Mouse (Mus musculus): ENCODE results near the gene Tmod1.

The Tmod1 gene

GRCm38 (mm10) chr4:46130221-46130620 is 91.5 kb downstream of the Tmod1 start:
- in situ Hi-C loops (cut with MboI, MseI), result no loop called here

- in situ Hi-C loops (cut with MboI, MseI), result no loop called here
Measured at GRCm38 (mm10) chr4:46131791-46132190, 93.1 kb downstream of the Tmod1 start.

DNA sequence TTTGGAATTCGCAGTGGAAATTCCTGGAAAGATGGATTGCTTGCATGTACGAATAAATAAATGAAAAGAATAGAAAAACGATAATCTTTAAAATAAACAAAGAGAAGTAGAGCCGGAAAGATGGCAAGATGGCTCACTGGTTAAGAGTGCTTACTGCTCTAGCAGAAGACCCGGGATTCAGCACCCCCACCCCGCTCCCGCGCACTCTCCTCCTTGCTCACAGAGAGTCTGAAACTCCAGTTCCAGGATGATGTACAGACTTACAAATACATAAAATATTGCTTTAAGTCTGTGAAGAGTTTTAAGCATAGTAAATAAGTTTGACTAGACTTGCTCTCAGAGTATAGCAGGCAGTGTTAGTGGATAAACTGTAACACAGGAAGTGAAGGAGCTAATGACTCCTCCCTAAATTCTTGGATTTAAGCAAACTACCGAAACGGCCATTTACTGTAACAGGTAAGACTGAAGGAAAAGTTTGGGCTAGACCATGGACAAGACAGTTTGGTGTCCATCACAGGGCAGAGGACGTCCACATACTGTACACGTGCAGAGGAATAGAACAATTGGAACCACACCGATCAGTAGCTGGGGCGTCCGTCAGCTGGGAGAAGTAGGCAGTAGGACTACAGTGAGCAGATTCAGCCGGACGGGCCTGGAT is 99.0 kb downstream of the Tmod1 start:
- in situ Hi-C loops (cut with MboI, MseI), result no loop called here

DNA sequence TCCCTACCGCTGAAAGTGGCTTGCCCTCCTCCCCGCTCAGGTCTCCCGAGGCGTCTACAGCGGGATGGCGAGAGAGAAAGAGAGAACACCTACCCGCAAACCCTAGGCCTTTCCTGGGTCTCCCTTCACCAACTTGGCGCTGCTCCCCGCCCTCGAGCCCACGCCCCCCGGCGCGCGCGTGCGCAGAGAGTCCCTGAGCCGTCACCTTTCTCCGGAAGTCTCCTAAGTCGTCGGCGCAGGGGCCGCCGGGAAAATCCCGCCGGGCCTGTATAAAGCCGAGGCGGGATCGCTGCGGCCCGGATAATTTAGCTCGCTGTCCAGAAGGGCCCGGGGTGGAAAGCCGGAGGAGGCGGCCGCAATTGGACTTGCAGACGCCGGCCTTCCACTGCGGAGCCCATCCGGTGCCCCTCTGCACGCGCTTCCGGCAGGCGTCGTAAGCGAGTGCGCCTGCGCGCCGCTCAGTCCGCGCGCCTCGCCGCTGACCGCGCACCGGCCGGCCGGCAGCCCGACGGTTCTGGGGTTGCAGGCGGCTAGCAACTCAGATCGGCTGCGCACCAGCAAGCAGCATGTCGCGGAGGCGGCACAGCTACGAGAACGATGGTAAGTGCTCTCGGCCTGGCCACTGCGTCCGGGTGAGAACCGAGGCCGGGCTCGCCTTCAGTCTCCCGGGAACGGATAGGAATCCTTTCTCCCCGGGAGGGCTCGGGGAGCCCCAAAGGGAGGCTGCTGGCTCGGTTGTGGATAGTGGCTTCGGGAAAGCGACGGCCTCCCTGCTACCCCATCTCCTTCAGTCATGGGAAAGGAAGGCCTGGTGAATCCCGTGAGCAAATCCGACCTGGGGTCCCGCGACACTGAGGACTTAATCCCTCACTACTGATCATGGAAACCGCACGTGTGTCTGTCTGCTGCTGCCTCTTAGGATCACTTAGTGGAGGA is 99.8 kb downstream of the Tmod1 start, which contains the start of the genes Ncbp1 and Tstd2:
Gene Ncbp1 (plus strand): TSS at position 327 of the 936 bp plus-strand sequence.
Gene Tstd2 (minus strand): TSS at position 408 of the 936 bp plus-strand sequence.
- in situ Hi-C loops (cut with MboI, MseI), result no loop called here

DNA sequence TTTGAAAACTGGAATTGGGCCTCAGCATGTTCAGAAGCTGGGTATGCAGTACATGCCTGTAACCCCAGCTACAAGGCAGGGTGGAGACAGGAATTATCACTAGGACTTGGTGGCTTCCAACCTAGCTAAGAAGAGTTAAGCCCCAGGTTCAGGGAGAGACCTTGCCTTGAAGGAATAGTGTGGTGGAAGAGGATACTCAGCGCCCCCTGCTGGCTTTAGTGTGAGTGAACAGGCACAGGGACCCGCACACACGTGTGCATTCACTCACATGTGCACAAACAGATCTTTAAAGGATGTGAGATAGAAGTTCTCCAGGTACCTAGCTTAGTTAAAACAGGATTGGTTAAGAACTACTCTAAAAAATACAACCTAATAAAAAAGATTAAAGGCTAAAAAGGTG is 105.6 kb downstream of the Tmod1 start:
- in situ Hi-C loops (cut with MboI, MseI), result no loop called here

DNA sequence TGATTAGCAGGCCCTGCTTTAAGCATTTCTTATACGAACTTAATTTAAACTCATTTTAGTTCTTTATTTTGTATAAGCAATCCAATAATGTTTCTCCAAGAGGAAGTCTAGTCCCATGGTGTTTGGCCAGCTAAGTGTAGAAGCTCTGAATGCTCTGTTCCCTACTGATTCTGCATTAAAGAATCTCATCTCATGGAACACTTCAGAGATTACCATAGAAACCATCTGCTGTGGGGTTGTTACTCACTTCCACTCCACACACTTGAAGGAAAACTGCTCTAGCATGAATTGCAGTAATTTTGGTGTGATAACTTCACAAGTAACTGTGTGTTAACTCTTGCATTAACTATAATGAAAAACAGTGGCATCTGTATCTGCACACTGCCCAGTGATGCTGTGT is 108.1 kb downstream of the Tmod1 start:
- in situ Hi-C loops (cut with MboI, MseI), result no loop called here

GRCm38 (mm10) chr4:46151903-46152544 is 113.3 kb downstream of the Tmod1 start:
- in situ Hi-C loops (cut with MboI, MseI), result no loop called here

- in situ Hi-C loops (cut with MboI, MseI), result no loop called here
Measured at GRCm38 (mm10) chr4:46164027-46164426, 125.3 kb downstream of the Tmod1 start.

Data from regulatory T cell (primary cell).